Mouse (Mus musculus): ENCODE measurements around the gene Tcf3. TPM values are rescaled to one million over a fixed set of nuclear protein-coding genes. Genes with fewer than 3 reads are reported as not detected.

The Tcf3 gene
- polyA plus RNA-seq, 1 experiment: 341 TPM

DNA sequence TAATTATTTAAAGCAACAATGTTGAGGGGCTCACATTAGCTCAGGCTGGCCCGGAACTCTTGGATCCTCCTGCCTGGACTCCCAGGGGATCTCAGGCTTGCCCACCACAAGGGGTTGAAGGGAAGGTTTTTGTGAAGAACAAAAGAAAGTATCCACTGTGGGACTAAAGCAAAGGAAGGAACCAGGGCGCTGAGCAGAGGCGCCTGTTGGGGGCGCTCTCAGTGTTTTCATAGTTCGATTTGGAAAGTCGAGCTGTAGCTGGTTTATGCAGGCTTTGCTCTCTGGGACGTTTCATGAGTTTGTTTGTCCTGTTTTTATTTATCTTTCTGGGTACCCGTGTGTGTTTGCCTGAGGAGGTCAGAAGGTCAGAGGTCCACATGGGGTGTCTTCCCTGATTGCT lies 8.2 kb upstream of the Tcf3 start:
- Histone ChIP-seq H3K36me3 (ENCODE audit: control insufficient read depth, insufficient read depth, low read length) (no peaks in the 10 kb centered on the region), H3K27ac (ENCODE audit: control insufficient read depth, insufficient read depth, low read length) (no peak overlapping the region), H3K4me3 (ENCODE audit: control insufficient read depth, insufficient read depth, low read length) (no peak overlapping the region), H3K27me3 (ENCODE audit: control insufficient read depth, insufficient read depth, low read length) (no peaks in the 10 kb centered on the region), H3K4me1 (replicated peaks; ENCODE audit: control insufficient read depth, insufficient read depth, low read length) (peaks cover 11% of the 10 kb centered on the region; the same call in 1 of the 2 replicates)
- no peak for DNase-seq
- 93% methylated on average over 8 of the region's 8 CpGs for WGBS
- TF ChIP-seq CTCF (IDR thresholded peaks at IDR 0.05; ENCODE audit: borderline replicate concordance, control insufficient read depth, extremely low read depth, insufficient read depth, low read length, poor library complexity) (no peak), POLR2A (IDR thresholded peaks at IDR 0.05; ENCODE audit: control insufficient read depth, extremely low read depth, insufficient read depth, low read length, poor library complexity) (no peak)

- no peak for DNase-seq
- Histone ChIP-seq H3K36me3 (ENCODE audit: control insufficient read depth, insufficient read depth, low read length) (no peaks in the 10 kb centered on the region), H3K27me3 (ENCODE audit: control insufficient read depth, insufficient read depth, low read length) (no peaks in the 10 kb centered on the region), H3K27ac (ENCODE audit: control insufficient read depth, insufficient read depth, low read length) (no peak overlapping the region), H3K4me3 (ENCODE audit: control insufficient read depth, insufficient read depth, low read length) (no peak overlapping the region), H3K4me1 (replicated peaks; ENCODE audit: control insufficient read depth, insufficient read depth, low read length) (peaks cover 11% of the 10 kb centered on the region; the same call in 1 of the 2 replicates)
- no peak for TF ChIP-seq CTCF (IDR thresholded peaks at IDR 0.05; ENCODE audit: borderline replicate concordance, control insufficient read depth, extremely low read depth, insufficient read depth, low read length, poor library complexity)
- no peak for TF ChIP-seq POLR2A (IDR thresholded peaks at IDR 0.05; ENCODE audit: control insufficient read depth, extremely low read depth, insufficient read depth, low read length, poor library complexity)
Measured at GRCm38 (mm10) chr10:80440031-80440430, 6.6 kb upstream of the Tcf3 start.

DNA sequence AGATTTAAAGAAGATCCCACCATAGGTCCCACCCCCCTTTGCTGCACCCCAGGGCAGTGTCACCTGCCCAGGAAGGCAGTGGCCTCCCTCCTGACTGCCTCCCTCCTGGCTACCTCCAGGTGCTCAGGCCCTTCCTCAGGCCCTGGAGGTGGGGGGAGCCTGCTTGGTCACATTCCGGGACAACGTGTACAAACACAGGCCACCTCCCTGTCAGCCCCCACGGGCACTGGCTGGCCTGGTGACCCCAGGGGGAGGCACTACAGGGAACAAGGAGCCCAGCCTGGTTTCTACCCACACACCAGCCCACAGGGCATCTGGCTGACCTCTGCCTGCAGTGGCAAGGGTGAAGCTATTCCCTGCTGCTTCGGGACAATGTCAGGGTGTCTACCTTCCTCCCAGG lies 4.5 kb upstream of the Tcf3 start:
- WGBS: 75% methylated on average over 4 of the region's 4 CpGs
- no peaks in the 10 kb centered on the region for H3K36me3 ChIP-seq (ENCODE audit: control insufficient read depth, insufficient read depth, low read length)
- peaks cover 5% of the 10 kb centered on the region; the same call in 1 of the 2 replicates for H3K4me1 ChIP-seq (replicated peaks; ENCODE audit: control insufficient read depth, insufficient read depth, low read length)
- H3K27ac ChIP-seq (ENCODE audit: control insufficient read depth, insufficient read depth, low read length): no peak overlapping the region
- H3K27me3 ChIP-seq (ENCODE audit: control insufficient read depth, insufficient read depth, low read length): no peaks in the 10 kb centered on the region
- no peak for DNase-seq
- no peak for TF ChIP-seq CTCF (IDR thresholded peaks at IDR 0.05; ENCODE audit: borderline replicate concordance, control insufficient read depth, extremely low read depth, insufficient read depth, low read length, poor library complexity)
- no peak for TF ChIP-seq POLR2A (IDR thresholded peaks at IDR 0.05; ENCODE audit: control insufficient read depth, extremely low read depth, insufficient read depth, low read length, poor library complexity)
- no peak overlapping the region for H3K4me3 ChIP-seq (ENCODE audit: control insufficient read depth, insufficient read depth, low read length)

DNA sequence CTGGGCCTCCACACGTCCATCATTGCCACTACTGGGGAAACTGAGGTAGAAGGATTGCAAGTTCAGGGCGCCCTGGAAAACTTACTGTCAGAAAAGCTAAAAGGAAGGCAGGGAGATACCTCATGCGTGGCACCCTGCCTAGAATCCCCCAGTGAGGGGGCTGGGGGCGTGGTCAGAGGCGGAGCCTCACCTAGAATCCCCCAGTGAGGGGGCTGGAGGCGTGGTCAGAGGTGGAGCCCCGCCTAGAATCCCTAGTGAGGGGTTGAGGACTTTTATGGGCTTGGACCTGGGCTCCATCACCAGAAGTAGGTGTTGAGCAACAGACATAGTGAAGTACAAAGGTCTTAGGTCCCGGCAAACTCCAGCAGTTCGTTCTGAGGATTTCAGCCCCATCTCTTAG lies 2.8 kb upstream of the Tcf3 start:
- Histone ChIP-seq H3K27ac (ENCODE audit: control insufficient read depth, insufficient read depth, low read length) (no peak overlapping the region), H3K4me1 (replicated peaks; ENCODE audit: control insufficient read depth, insufficient read depth, low read length) (peaks cover 14% of the 10 kb centered on the region), H3K27me3 (ENCODE audit: control insufficient read depth, insufficient read depth, low read length) (no peaks in the 10 kb centered on the region), H3K4me3 (ENCODE audit: control insufficient read depth, insufficient read depth, low read length) (no peak overlapping the region), H3K36me3 (ENCODE audit: control insufficient read depth, insufficient read depth, low read length) (no peaks in the 10 kb centered on the region)
- TF ChIP-seq CTCF (IDR thresholded peaks at IDR 0.05; ENCODE audit: borderline replicate concordance, control insufficient read depth, extremely low read depth, insufficient read depth, low read length, poor library complexity): no peak
- no peak for TF ChIP-seq POLR2A (IDR thresholded peaks at IDR 0.05; ENCODE audit: control insufficient read depth, extremely low read depth, insufficient read depth, low read length, poor library complexity)
- peak; percentile 29 for DNase-seq
- 58% methylated on average over 9 of the region's 9 CpGs for WGBS

DNA sequence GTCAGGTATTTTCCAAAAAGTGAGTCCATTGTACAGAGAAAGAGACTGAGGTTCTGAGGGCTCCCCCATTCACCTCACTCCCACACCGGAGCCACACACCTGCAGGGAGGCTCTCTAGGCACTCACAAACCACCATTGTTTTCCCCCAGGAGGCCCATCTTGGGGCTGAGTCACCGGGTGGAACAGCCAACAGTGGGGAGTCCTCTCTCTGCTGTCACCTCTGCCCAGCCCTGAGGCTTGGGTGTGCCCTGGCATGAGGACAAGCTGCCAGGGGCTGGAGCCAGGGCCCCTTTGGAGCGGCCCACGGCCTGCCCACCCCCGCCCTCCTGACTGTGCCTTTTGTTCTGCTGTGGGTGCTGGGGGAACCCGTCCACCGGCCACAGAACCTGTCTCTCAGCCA lies 2.3 kb upstream of the Tcf3 start:
- Histone ChIP-seq H3K27me3 (ENCODE audit: control insufficient read depth, insufficient read depth, low read length) (no peaks in the 10 kb centered on the region), H3K4me1 (replicated peaks; ENCODE audit: control insufficient read depth, insufficient read depth, low read length) (peaks cover 19% of the 10 kb centered on the region), H3K36me3 (ENCODE audit: control insufficient read depth, insufficient read depth, low read length) (no peaks in the 10 kb centered on the region), H3K4me3 (ENCODE audit: control insufficient read depth, insufficient read depth, low read length) (no peak overlapping the region), H3K27ac (ENCODE audit: control insufficient read depth, insufficient read depth, low read length) (no peak overlapping the region)
- WGBS: 44% methylated on average over 7 of the region's 7 CpGs
- no peak for TF ChIP-seq POLR2A (IDR thresholded peaks at IDR 0.05; ENCODE audit: control insufficient read depth, extremely low read depth, insufficient read depth, low read length, poor library complexity)
- no peak for TF ChIP-seq CTCF (IDR thresholded peaks at IDR 0.05; ENCODE audit: borderline replicate concordance, control insufficient read depth, extremely low read depth, insufficient read depth, low read length, poor library complexity)
- no peak for DNase-seq

GRCm38 (mm10) chr10:80434823-80435222 lies 1.4 kb upstream of the Tcf3 start:
- Histone ChIP-seq H3K4me1 (replicated peaks; ENCODE audit: control insufficient read depth, insufficient read depth, low read length) (peaks cover 22% of the 10 kb centered on the region), H3K27me3 (ENCODE audit: control insufficient read depth, insufficient read depth, low read length) (no peaks in the 10 kb centered on the region), H3K27ac (ENCODE audit: control insufficient read depth, insufficient read depth, low read length) (no peak overlapping the region), H3K4me3 (ENCODE audit: control insufficient read depth, insufficient read depth, low read length) (no peak overlapping the region), H3K36me3 (ENCODE audit: control insufficient read depth, insufficient read depth, low read length) (peaks cover 3% of the 10 kb centered on the region; the same call in 1 of the 2 replicates)
- no peak for DNase-seq
- 96% methylated on average over 3 of the region's 3 CpGs for WGBS
- TF ChIP-seq POLR2A (IDR thresholded peaks at IDR 0.05; ENCODE audit: control insufficient read depth, extremely low read depth, insufficient read depth, low read length, poor library complexity): no peak
- no peak for TF ChIP-seq CTCF (IDR thresholded peaks at IDR 0.05; ENCODE audit: borderline replicate concordance, control insufficient read depth, extremely low read depth, insufficient read depth, low read length, poor library complexity)

DNA sequence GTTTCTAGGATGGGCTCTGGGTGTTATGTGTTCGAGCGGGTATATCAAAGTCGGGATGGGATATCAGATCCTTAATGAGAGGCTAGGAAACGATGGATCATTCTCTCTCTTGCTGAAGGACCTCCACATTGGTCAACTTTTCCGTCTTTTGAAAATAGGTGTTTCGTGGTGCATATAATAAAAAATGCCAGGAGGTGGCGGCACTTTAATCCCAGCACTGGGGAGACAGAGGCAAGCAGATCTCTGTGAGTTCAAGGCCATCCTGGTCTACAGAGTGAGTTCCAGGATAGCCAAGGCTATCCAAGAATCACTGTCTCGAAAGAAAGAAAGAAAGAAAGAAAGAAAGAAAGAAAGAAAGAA lies 766 bp upstream of the Tcf3 start:
- H3K4me1 ChIP-seq (replicated peaks; ENCODE audit: control insufficient read depth, insufficient read depth, low read length): peaks cover 22% of the 10 kb centered on the region
- 13% methylated on average over 8 of the region's 8 CpGs for WGBS
- H3K27me3 ChIP-seq (ENCODE audit: control insufficient read depth, insufficient read depth, low read length): no peaks in the 10 kb centered on the region
- peaks cover 5% of the 10 kb centered on the region; the same call in 1 of the 2 replicates for H3K36me3 ChIP-seq (ENCODE audit: control insufficient read depth, insufficient read depth, low read length)
- H3K27ac ChIP-seq (ENCODE audit: control insufficient read depth, insufficient read depth, low read length): peak overlapping the region; percentile 91; the same call in 1 of the 2 replicates
- TF ChIP-seq CTCF (IDR thresholded peaks at IDR 0.05; ENCODE audit: borderline replicate concordance, control insufficient read depth, extremely low read depth, insufficient read depth, low read length, poor library complexity): no peak
- no peak for TF ChIP-seq POLR2A (IDR thresholded peaks at IDR 0.05; ENCODE audit: control insufficient read depth, extremely low read depth, insufficient read depth, low read length, poor library complexity)
- no peak for DNase-seq
- peak overlapping the region; percentile 88; the same call in 1 of the 2 replicates for H3K4me3 ChIP-seq (ENCODE audit: control insufficient read depth, insufficient read depth, low read length)

Measured in thymus, adult 2 months (tissue).